Mouse (Mus musculus) monocyte, adult 5-6 weeks (primary cell): ENCODE results near the gene March2. TPM values are rescaled to one million over a fixed set of nuclear protein-coding genes. Genes with fewer than 3 reads are reported as not detected.

Source experiments
- ATAC-seq: fragments of 153-309, 156-312 bp; replicated peaks from 2 replicates; pipeline ENCODE4 v1.8.0; 2017; ENCODE audit warnings: mild to moderate bottlenecking; ENCODE audit not compliant: low TSS enrichment, insufficient number of reproducible peaks, severe bottlenecking, poor library complexity, low FRiP score
- total RNA-seq: library from RNA; stranded (forward); fragments of 200-1000, 200-491, 200-594 nt; gene quantifications from 3 replicates; pipeline ENCODE4 v1.2.3, GENCODE M21; 2017

The March2 gene
- total RNA-seq, 1 experiment from 2014 or later, result 55.4 TPM

- ATAC-seq, result no peak
Measured at GRCm38 (mm10) chr17:33719736-33720378, 1.4 kb upstream of the March2 start.

GRCm38 (mm10) chr17:33718944-33719725 is 665 bp upstream of the March2 start:
- no peak for ATAC-seq

- no peak for ATAC-seq
Measured at GRCm38 (mm10) chr17:33717982-33718381, 488 bp downstream of the March2 start.

- ATAC-seq, result no peak
Measured at GRCm38 (mm10) chr17:33717246-33717645, 1.2 kb downstream of the March2 start.

GRCm38 (mm10) chr17:33714779-33715178 is 3.7 kb downstream of the March2 start:
- no peak for ATAC-seq

GRCm38 (mm10) chr17:33713271-33713670 is 5.2 kb downstream of the March2 start:
- ATAC-seq, result no peak

GRCm38 (mm10) chr17:33709834-33710233 is 8.6 kb downstream of the March2 start:
- ATAC-seq, result no peak

- no peak for ATAC-seq
Measured at GRCm38 (mm10) chr17:33703091-33703490, 15.4 kb downstream of the March2 start.

GRCm38 (mm10) chr17:33702178-33702577 is 16.3 kb downstream of the March2 start:
- ATAC-seq, result no peak

GRCm38 (mm10) chr17:33695471-33695870 is 23.0 kb downstream of the March2 start:
- no peak for ATAC-seq

GRCm38 (mm10) chr17:33686760-33687159 is 31.7 kb downstream of the March2 start, which contains the start of gene Hnrnpm:
Gene Hnrnpm, minus strand, starts transcription at chr17:33686860.
- ATAC-seq, result no peak

- ATAC-seq, result peak; percentile 97
Measured at GRCm38 (mm10) chr17:33685249-33685653, 33.2 kb downstream of the March2 start.

GRCm38 (mm10) chr17:33684671-33685231 is 33.7 kb downstream of the March2 start:
- peak; percentile 74 for ATAC-seq

- no peak for ATAC-seq
Measured at GRCm38 (mm10) chr17:33681767-33682166, 36.7 kb downstream of the March2 start.

GRCm38 (mm10) chr17:33678771-33679170 is 39.7 kb downstream of the March2 start:
- no peak for ATAC-seq

- no peak for ATAC-seq
Measured at GRCm38 (mm10) chr17:33676086-33676485, 42.4 kb downstream of the March2 start.

GRCm38 (mm10) chr17:33675452-33675851 is 43.0 kb downstream of the March2 start:
- no peak for ATAC-seq

GRCm38 (mm10) chr17:33673837-33674236 is 44.6 kb downstream of the March2 start:
- ATAC-seq, result no peak

GRCm38 (mm10) chr17:33669681-33670080 is 48.8 kb downstream of the March2 start:
- ATAC-seq, result no peak

GRCm38 (mm10) chr17:33666813-33667212 is 51.7 kb downstream of the March2 start:
- no peak for ATAC-seq
